Mouse (Mus musculus): ENCODE measurements around the gene Wdtc1. TPM values are rescaled to one million over a fixed set of nuclear protein-coding genes. Genes with fewer than 3 reads are reported as not detected.

Gene Wdtc1
- polyA plus RNA-seq, 1 experiment from 2014 or later, result 16.0 TPM

GRCm38 (mm10) chr4:133285299-133285698, 68.0 kb downstream of the Wdtc1 start:
- no peak for ATAC-seq (ENCODE audit: low FRiP score, low TSS enrichment)
- 80% methylated on average over 3 of the region's 3 CpGs for WGBS
- no peak overlapping the region for H3K4me2 ChIP-seq (replicated peaks; ENCODE audit: low read depth, low read length)
- no peaks in the 10 kb centered on the region for H3K9me3 ChIP-seq (ENCODE audit: control insufficient read depth, low read length)
- no peak overlapping the region for H3K27ac ChIP-seq (ENCODE audit: low read depth, low read length)
- no peaks in the 10 kb centered on the region for H3K36me3 ChIP-seq (ENCODE audit: control insufficient read depth, insufficient read depth, low read length)
- no peaks in the 10 kb centered on the region for H3K27me3 ChIP-seq (ENCODE audit: control insufficient read depth, insufficient read depth, low read length)
- peaks cover 15% of the 10 kb centered on the region; the same call in 1 of the 2 replicates for H3K4me1 ChIP-seq (ENCODE audit: control insufficient read depth, insufficient read depth, low read length)
- H3K4me3 ChIP-seq (ENCODE audit: low read length), result no peak overlapping the region
- H3K9ac ChIP-seq (ENCODE audit: low read depth, low read length), result no peak overlapping the region

GRCm38 (mm10) chr4:133282656-133283055, 70.6 kb downstream of the Wdtc1 start:
- Histone ChIP-seq H3K36me3 (ENCODE audit: control insufficient read depth, insufficient read depth, low read length) (no peaks in the 10 kb centered on the region), H3K9ac (ENCODE audit: low read depth, low read length) (no peak overlapping the region), H3K27ac (ENCODE audit: low read depth, low read length) (peak overlapping the region; percentile 77; the same call in 1 of the 2 replicates), H3K9me3 (ENCODE audit: control insufficient read depth, low read length) (no peaks in the 10 kb centered on the region), H3K27me3 (ENCODE audit: control insufficient read depth, insufficient read depth, low read length) (no peaks in the 10 kb centered on the region), H3K4me3 (ENCODE audit: low read length) (no peak overlapping the region), H3K4me1 (ENCODE audit: control insufficient read depth, insufficient read depth, low read length) (peaks cover 15% of the 10 kb centered on the region; the same call in 1 of the 2 replicates), H3K4me2 (replicated peaks; ENCODE audit: low read depth, low read length) (no peak overlapping the region)
- no peak for ATAC-seq (ENCODE audit: low FRiP score, low TSS enrichment)
- WGBS, result 9% methylated on average over 4 of the region's 4 CpGs

GRCm38 (mm10) chr4:133281951-133282481, 71.3 kb downstream of the Wdtc1 start:
- no peak overlapping the region for H3K9ac ChIP-seq (ENCODE audit: low read depth, low read length)
- WGBS, result 12% methylated on average over 5 of the region's 5 CpGs

GRCm38 (mm10) chr4:133281513-133281912, 71.8 kb downstream of the Wdtc1 start:
- no peak overlapping the region for H3K9ac ChIP-seq (ENCODE audit: low read depth, low read length)
- ATAC-seq (ENCODE audit: low FRiP score, low TSS enrichment), result no peak

More at GRCm38 (mm10) chr4:133281951-133282481, 71.3 kb downstream of the Wdtc1 start:
- no peaks in the 10 kb centered on the region for H3K9me3 ChIP-seq (ENCODE audit: control insufficient read depth, low read length)
- H3K27me3 ChIP-seq (ENCODE audit: control insufficient read depth, insufficient read depth, low read length), result no peaks in the 10 kb centered on the region
- H3K4me3 ChIP-seq (ENCODE audit: low read length), result no peak overlapping the region
- ATAC-seq (ENCODE audit: low FRiP score, low TSS enrichment), result peak; percentile 45; the same call in 1 of the 2 replicates
- no peak overlapping the region for H3K4me2 ChIP-seq (replicated peaks; ENCODE audit: low read depth, low read length)
- H3K36me3 ChIP-seq (ENCODE audit: control insufficient read depth, insufficient read depth, low read length), result no peaks in the 10 kb centered on the region
- H3K4me1 ChIP-seq (ENCODE audit: control insufficient read depth, insufficient read depth, low read length), result peaks cover 15% of the 10 kb centered on the region; the same call in 1 of the 2 replicates
- peak overlapping the region; percentile 77 for H3K27ac ChIP-seq (ENCODE audit: low read depth, low read length)

GRCm38 (mm10) chr4:133278482-133278881, 74.8 kb downstream of the Wdtc1 start:
- Histone ChIP-seq H3K27me3 (ENCODE audit: control insufficient read depth, insufficient read depth, low read length) (no peaks in the 10 kb centered on the region), H3K4me1 (ENCODE audit: control insufficient read depth, insufficient read depth, low read length) (peaks cover 23% of the 10 kb centered on the region), H3K9me3 (ENCODE audit: control insufficient read depth, low read length) (no peaks in the 10 kb centered on the region), H3K4me2 (replicated peaks; ENCODE audit: low read depth, low read length) (no peak overlapping the region; the same call in 1 of the 2 replicates), H3K9ac (ENCODE audit: low read depth, low read length) (no peak overlapping the region), H3K4me3 (ENCODE audit: low read length) (no peak overlapping the region), H3K36me3 (ENCODE audit: control insufficient read depth, insufficient read depth, low read length) (no peaks in the 10 kb centered on the region; the same call in 1 of the 2 replicates), H3K27ac (ENCODE audit: low read depth, low read length) (no peak overlapping the region)
- no peak for ATAC-seq (ENCODE audit: low FRiP score, low TSS enrichment)
- WGBS, result 84% methylated on average over 3 of the region's 3 CpGs

More at GRCm38 (mm10) chr4:133281513-133281912, 71.8 kb downstream of the Wdtc1 start:
- 28% methylated on average over 7 of the region's 7 CpGs for WGBS
- no peak overlapping the region for H3K4me3 ChIP-seq (ENCODE audit: low read length)
- H3K27ac ChIP-seq (ENCODE audit: low read depth, low read length), result peak overlapping the region; percentile 77
- H3K4me1 ChIP-seq (ENCODE audit: control insufficient read depth, insufficient read depth, low read length), result peaks cover 19% of the 10 kb centered on the region
- no peak overlapping the region for H3K4me2 ChIP-seq (replicated peaks; ENCODE audit: low read depth, low read length)
- H3K9me3 ChIP-seq (ENCODE audit: control insufficient read depth, low read length), result no peaks in the 10 kb centered on the region
- no peaks in the 10 kb centered on the region for H3K36me3 ChIP-seq (ENCODE audit: control insufficient read depth, insufficient read depth, low read length)
- no peaks in the 10 kb centered on the region for H3K27me3 ChIP-seq (ENCODE audit: control insufficient read depth, insufficient read depth, low read length)

GRCm38 (mm10) chr4:133278067-133278466, 75.2 kb downstream of the Wdtc1 start:
- Histone ChIP-seq H3K9ac (ENCODE audit: low read depth, low read length) (peak overlapping the region; percentile 88), H3K4me2 (replicated peaks; ENCODE audit: low read depth, low read length) (peak overlapping the region; percentile 61), H3K4me1 (ENCODE audit: control insufficient read depth, insufficient read depth, low read length) (peaks cover 23% of the 10 kb centered on the region), H3K27ac (ENCODE audit: low read depth, low read length) (peak overlapping the region; percentile 89), H3K4me3 (ENCODE audit: low read length) (peak overlapping the region; percentile 88), H3K36me3 (ENCODE audit: control insufficient read depth, insufficient read depth, low read length) (no peaks in the 10 kb centered on the region; the same call in 1 of the 2 replicates), H3K9me3 (ENCODE audit: control insufficient read depth, low read length) (no peaks in the 10 kb centered on the region), H3K27me3 (ENCODE audit: control insufficient read depth, insufficient read depth, low read length) (no peaks in the 10 kb centered on the region)
- no peak for ATAC-seq (ENCODE audit: low FRiP score, low TSS enrichment)
- WGBS, result 28% methylated on average over 6 of the region's 6 CpGs

- Histone ChIP-seq H3K4me3 (ENCODE audit: low read length) (peak within 1 kb of the TSS; percentile 88), H3K4me2 (replicated peaks; ENCODE audit: low read depth, low read length) (peak within 1 kb of the TSS; percentile 61), H3K9me3 (ENCODE audit: control insufficient read depth, low read length) (no peaks in the 10 kb centered on the region), H3K27me3 (ENCODE audit: control insufficient read depth, insufficient read depth, low read length) (no peaks in the 10 kb centered on the region), H3K27ac (ENCODE audit: low read depth, low read length) (peak within 1 kb of the TSS; percentile 89), H3K36me3 (ENCODE audit: control insufficient read depth, insufficient read depth, low read length) (no peaks in the 10 kb centered on the region; the same call in 1 of the 2 replicates), H3K9ac (ENCODE audit: low read depth, low read length) (peak within 1 kb of the TSS; percentile 88), H3K4me1 (ENCODE audit: control insufficient read depth, insufficient read depth, low read length) (peaks cover 20% of the 10 kb centered on the region)
- WGBS, result under 1% methylated on average over 73 of the region's 73 CpGs
- ATAC-seq (ENCODE audit: low FRiP score, low TSS enrichment), result peak; percentile 90
Measured at GRCm38 (mm10) chr4:133277104-133278026, 75.9 kb downstream of the Wdtc1 start, which contains the start of gene Tmem222. Tmem222 (minus strand) TSS chr4:133277792.

GRCm38 (mm10) chr4:133270929-133271328, 82.4 kb downstream of the Wdtc1 start:
- ATAC-seq (ENCODE audit: low FRiP score, low TSS enrichment), result no peak
- Histone ChIP-seq H3K27me3 (ENCODE audit: control insufficient read depth, insufficient read depth, low read length) (no peaks in the 10 kb centered on the region), H3K4me2 (replicated peaks; ENCODE audit: low read depth, low read length) (no peak overlapping the region), H3K9ac (ENCODE audit: low read depth, low read length) (no peak overlapping the region), H3K36me3 (ENCODE audit: control insufficient read depth, insufficient read depth, low read length) (peaks cover 44% of the 10 kb centered on the region), H3K4me1 (ENCODE audit: control insufficient read depth, insufficient read depth, low read length) (no peaks in the 10 kb centered on the region), H3K4me3 (ENCODE audit: low read length) (no peak overlapping the region), H3K27ac (ENCODE audit: low read depth, low read length) (no peak overlapping the region), H3K9me3 (ENCODE audit: control insufficient read depth, low read length) (no peaks in the 10 kb centered on the region)
- WGBS, result 92% methylated on average over 9 of the region's 9 CpGs
